9 mouse cellular contexts compared by ENCODE assay signal in genomic region chr17:47182118-47182517, GRCm38 (mm10).
DNase-seq lines count a peak whose midpoint lies in the region; ATAC-seq and TF ChIP-seq lines count a peak whose summit lies in the region.
"Had no signal": no experiment of that assay in that cellular context is flagged by ENCODE, and none has a peak within 500 bp of the region (broad histone marks: within the 10 kb centered on the region; RNA-seq: fewer than 3 reads in every experiment).

No protein-coding gene starts in this region.

- H3K4me1 ChIP-seq in midbrain, embryonic 11.5 days (ENCODE audit: control insufficient read depth, insufficient read depth, low read length): no peaks in the 10 kb centered on the region
- peaks cover 12% of the 10 kb centered on the region; the same call in 1 of the 2 replicates for H3K4me1 ChIP-seq in midbrain, embryonic 15.5 days
- H3K4me1 ChIP-seq in liver, postnatal 0 days (ENCODE audit: insufficient read depth): peaks cover 14% of the 10 kb centered on the region
- H3K4me1 ChIP-seq in stomach, postnatal 0 days (replicated peaks; ENCODE audit: control insufficient read depth, insufficient read depth): peaks cover 6% of the 10 kb centered on the region

- H3K9me3 ChIP-seq in midbrain, embryonic 11.5 days (ENCODE audit: control insufficient read depth, low read length): no peaks in the 10 kb centered on the region
- no peaks in the 10 kb centered on the region for H3K9me3 ChIP-seq in midbrain, embryonic 15.5 days
- H3K9me3 ChIP-seq in liver, postnatal 0 days (ENCODE audit: low read length): no peaks in the 10 kb centered on the region
- no peaks in the 10 kb centered on the region for H3K9me3 ChIP-seq in stomach, postnatal 0 days (ENCODE audit: control insufficient read depth, low read length)
- H3K9me3 ChIP-seq: neural tube, embryonic 12.5 days had no signal

- 57% methylated on average over 6 of the region's 6 CpGs for WGBS in midbrain, embryonic 11.5 days
- WGBS in midbrain, embryonic 15.5 days: 57% methylated on average over 6 of the region's 6 CpGs
- 43% methylated on average over 6 of the region's 6 CpGs for WGBS in liver, postnatal 0 days (ENCODE audit: insufficient replicate concordance)
- 34% methylated on average over 6 of the region's 6 CpGs for WGBS in stomach, postnatal 0 days

- TF ChIP-seq CTCF in liver, postnatal 0 days (IDR thresholded peaks at IDR 0.05; ENCODE audit: low read depth): no peak
- no peak for TF ChIP-seq CTCF in stomach, postnatal 0 days (IDR thresholded peaks at IDR 0.05; ENCODE audit: low read depth)

- TF ChIP-seq EP300 in liver, postnatal 0 days (IDR thresholded peaks at IDR 0.05; ENCODE audit: low read depth): peak; percentile 30; the same call in 1 of the 2 replicates
- no peak for TF ChIP-seq EP300 in stomach, postnatal 0 days (optimal IDR thresholded peaks at IDR 0.05)

- no peaks in the 10 kb centered on the region for H3K27me3 ChIP-seq in midbrain, embryonic 11.5 days (ENCODE audit: control insufficient read depth, insufficient read depth, low read length)
- H3K27me3 ChIP-seq in midbrain, embryonic 15.5 days (replicated peaks): no peaks in the 10 kb centered on the region
- H3K27me3 ChIP-seq in liver, postnatal 0 days (ENCODE audit: insufficient read depth, low read length): no peaks in the 10 kb centered on the region
- H3K27me3 ChIP-seq in stomach, postnatal 0 days (ENCODE audit: control insufficient read depth, insufficient read depth, low read length): no peaks in the 10 kb centered on the region
- H3K27me3 ChIP-seq: neural tube, embryonic 12.5 days had no signal

- H3K9ac ChIP-seq in midbrain, embryonic 11.5 days (ENCODE audit: low read length): no peak overlapping the region
- H3K9ac ChIP-seq in midbrain, embryonic 15.5 days: no peak overlapping the region
- H3K9ac ChIP-seq in liver, postnatal 0 days (replicated peaks): no peak overlapping the region
- no peak overlapping the region for H3K9ac ChIP-seq in stomach, postnatal 0 days (ENCODE audit: low read length)
- H3K9ac ChIP-seq: neural tube, embryonic 12.5 days had no signal

- intact Hi-C loops in heart, postnatal 25 days (cut with DNase I): loop anchor here (5.0 kb wide), 1 partner anchor 40 kb away; no protein-coding TSS in a partner anchor

- no peaks in the 10 kb centered on the region for H3K36me3 ChIP-seq in midbrain, embryonic 11.5 days (ENCODE audit: control insufficient read depth, insufficient read depth, low read length)
- H3K36me3 ChIP-seq in midbrain, embryonic 15.5 days (replicated peaks): no peaks in the 10 kb centered on the region
- no peaks in the 10 kb centered on the region for H3K36me3 ChIP-seq in liver, postnatal 0 days (replicated peaks; ENCODE audit: insufficient read depth, low read length)
- H3K36me3 ChIP-seq in stomach, postnatal 0 days (ENCODE audit: control insufficient read depth, insufficient read depth, low read length): no peaks in the 10 kb centered on the region
- H3K36me3 ChIP-seq: neural tube, embryonic 12.5 days had no signal

- no peak for ATAC-seq in midbrain, embryonic 11.5 days (ENCODE audit: low FRiP score)
- ATAC-seq in midbrain, embryonic 15.5 days (replicated peaks): no peak
- no peak for ATAC-seq in liver, postnatal 0 days
- ATAC-seq in stomach, postnatal 0 days (ENCODE audit: low FRiP score, low TSS enrichment): peak; percentile 42; the same call in 1 of the 2 replicates

- H3K27ac ChIP-seq in midbrain, embryonic 11.5 days (ENCODE audit: low read depth, low read length): 0 out of 2 replicates have a peak overlapping the region, but pooled peaks have one; percentile 11
- H3K27ac ChIP-seq in midbrain, embryonic 15.5 days: no peak overlapping the region
- peak overlapping the region; percentile 55; the same call in 1 of the 2 replicates for H3K27ac ChIP-seq in liver, postnatal 0 days (ENCODE audit: low read depth)
- peak overlapping the region; percentile 49; the same call in 1 of the 2 replicates for H3K27ac ChIP-seq in stomach, postnatal 0 days (replicated peaks)
- H3K27ac ChIP-seq: neural tube, embryonic 12.5 days had no signal

- H3K4me3 ChIP-seq in midbrain, embryonic 11.5 days (ENCODE audit: low read depth, low read length): no peak overlapping the region
- H3K4me3 ChIP-seq in midbrain, embryonic 15.5 days: no peak overlapping the region
- no peak overlapping the region for H3K4me3 ChIP-seq in liver, postnatal 0 days (ENCODE audit: low read depth, low read length)
- H3K4me3 ChIP-seq in stomach, postnatal 0 days (ENCODE audit: low read depth, low read length): no peak overlapping the region
- H3K4me3 ChIP-seq: neural tube, embryonic 12.5 days had no signal

- H3K4me2 ChIP-seq in midbrain, embryonic 11.5 days: no peak overlapping the region
- H3K4me2 ChIP-seq in midbrain, embryonic 15.5 days: no peak overlapping the region
- H3K4me2 ChIP-seq in liver, postnatal 0 days (ENCODE audit: low read depth, low read length): no peak overlapping the region
- no peak overlapping the region for H3K4me2 ChIP-seq in stomach, postnatal 0 days (replicated peaks; ENCODE audit: low read depth)
- H3K4me2 ChIP-seq: neural tube, embryonic 12.5 days had no signal

- DNase-seq in midbrain, embryonic 11.5 days (ENCODE audit: low spot score, missing footprints): no peak
- peak; percentile 35 for DNase-seq in heart, postnatal 25 days (ENCODE audit: low spot score)
- DNase-seq in liver, postnatal 0 days: peak; percentile 24
- no peak for DNase-seq in stomach, postnatal 0 days (ENCODE audit: low spot score)
- DNase-seq in testis, postnatal 10 days (ENCODE audit: low spot score): no peak
- DNase-seq in cerebellum, postnatal 25 days: no peak
- no peak for DNase-seq in thymus, postnatal 4 days

Comparison
In these comparisons a context has a peak if more than half of its experiments do, and no peak if none do; other contexts are left out.
1. DNase-seq: peak in heart, postnatal 25 days (single experiment) and liver, postnatal 0 days (single experiment); none in midbrain, embryonic 11.5 days (single experiment), stomach, postnatal 0 days (single experiment), testis, postnatal 10 days (single experiment), cerebellum, postnatal 25 days (0 of 2) and thymus, postnatal 4 days (single experiment).